Mouse (Mus musculus): ENCODE results near the gene Rrp7a. TPM values are rescaled to one million over a fixed set of nuclear protein-coding genes. Genes with fewer than 3 reads are reported as not detected.
A peak's percentile ranks its signal among the peaks of the same experiment; 100 is the strongest.
"Not testable (repeated sequence)": the region's sequence is repeated elsewhere in the genome, so short reads cannot be mapped to it uniquely, and the experiment has no call there.

Rrp7a gene
- total RNA-seq, 4 experiments from 2014 or later = 126 to 141 (median 133) TPM

- DNase-seq (ENCODE audit: low spot score in 2 of 2) = peak in 1 of 2 experiments; percentile 33
These were observed 34.5 kb upstream of the Rrp7a start for GRCm38 (mm10) chr15:83156929-83157666.

- DNase-seq (ENCODE audit: low spot score in 2 of 2) = no peak
These were observed 33.2 kb upstream of the Rrp7a start for GRCm38 (mm10) chr15:83155672-83156419.

- DNase-seq (ENCODE audit: low spot score in 2 of 2) = no peak
These were observed 31.7 kb upstream of the Rrp7a start for GRCm38 (mm10) chr15:83154309-83154708.

- no peak for DNase-seq (ENCODE audit: low spot score in 2 of 2)
These were observed 28.1 kb upstream of the Rrp7a start for GRCm38 (mm10) chr15:83150694-83151093.

GRCm38 (mm10) chr15:83150073-83150442, 27.5 kb upstream of the Rrp7a start:
- no peak for DNase-seq (ENCODE audit: low spot score in 2 of 2)

GRCm38 (mm10) chr15:83149196-83150072, 26.8 kb upstream of the Rrp7a start, which contains the start of gene Poldip3:
Poldip3 (minus strand) TSS chr15:83149384.
- peak; percentile 97 to 99 for DNase-seq (ENCODE audit: low spot score in 2 of 2)

GRCm38 (mm10) chr15:83148801-83149195, 26.2 kb upstream of the Rrp7a start:
- no peak for DNase-seq (ENCODE audit: low spot score in 2 of 2)

- peak in 1 of 2 experiments; percentile 27 for DNase-seq (ENCODE audit: low spot score in 2 of 2)
These were observed 25.8 kb upstream of the Rrp7a start for GRCm38 (mm10) chr15:83148395-83148794.

- no peak for DNase-seq (ENCODE audit: low spot score in 2 of 2)
These were observed 22.9 kb upstream of the Rrp7a start for GRCm38 (mm10) chr15:83145541-83145940.

- no peak for DNase-seq (ENCODE audit: low spot score in 2 of 2)
These were observed 20.3 kb upstream of the Rrp7a start for GRCm38 (mm10) chr15:83142861-83143260.

GRCm38 (mm10) chr15:83135654-83136053, 13.1 kb upstream of the Rrp7a start:
- DNase-seq (ENCODE audit: low spot score in 2 of 2) = no peak

GRCm38 (mm10) chr15:83134671-83135070, 12.1 kb upstream of the Rrp7a start:
- DNase-seq (ENCODE audit: low spot score in 2 of 2) = no peak

- DNase-seq (ENCODE audit: low spot score in 2 of 2) = no peak
These were observed 7.1 kb upstream of the Rrp7a start for GRCm38 (mm10) chr15:83129530-83130231.

- not testable (repeated sequence) for DNase-seq (ENCODE audit: low spot score in 2 of 2)
These were observed 4.4 kb upstream of the Rrp7a start for GRCm38 (mm10) chr15:83127037-83127436.

- DNase-seq (ENCODE audit: low spot score in 2 of 2) = no peak
These were observed 4.0 kb upstream of the Rrp7a start for GRCm38 (mm10) chr15:83126582-83126981.

- DNase-seq (ENCODE audit: low spot score in 2 of 2) = no peak
These were observed 2.0 kb upstream of the Rrp7a start for GRCm38 (mm10) chr15:83124625-83125024.

GRCm38 (mm10) chr15:83121709-83122565, 664 bp downstream of the Rrp7a start:
- DNase-seq (ENCODE audit: low spot score in 2 of 2) = peak in 1 of 2 experiments; percentile 64

- DNase-seq (ENCODE audit: low spot score in 2 of 2) = peak in 1 of 2 experiments; percentile 51
These were observed 4.2 kb downstream of the Rrp7a start for GRCm38 (mm10) chr15:83118360-83118759.

- DNase-seq (ENCODE audit: low spot score in 2 of 2) = no peak
These were observed 7.5 kb downstream of the Rrp7a start for GRCm38 (mm10) chr15:83115071-83115470.

- no peak for DNase-seq (ENCODE audit: low spot score in 2 of 2)
These were observed 8.5 kb downstream of the Rrp7a start for GRCm38 (mm10) chr15:83114106-83114505.

Data from layer of hippocampus, adult 8-10 months (tissue).